Mouse (Mus musculus): ENCODE measurements around the gene Fcrl5.

The Fcrl5 gene

DNA sequence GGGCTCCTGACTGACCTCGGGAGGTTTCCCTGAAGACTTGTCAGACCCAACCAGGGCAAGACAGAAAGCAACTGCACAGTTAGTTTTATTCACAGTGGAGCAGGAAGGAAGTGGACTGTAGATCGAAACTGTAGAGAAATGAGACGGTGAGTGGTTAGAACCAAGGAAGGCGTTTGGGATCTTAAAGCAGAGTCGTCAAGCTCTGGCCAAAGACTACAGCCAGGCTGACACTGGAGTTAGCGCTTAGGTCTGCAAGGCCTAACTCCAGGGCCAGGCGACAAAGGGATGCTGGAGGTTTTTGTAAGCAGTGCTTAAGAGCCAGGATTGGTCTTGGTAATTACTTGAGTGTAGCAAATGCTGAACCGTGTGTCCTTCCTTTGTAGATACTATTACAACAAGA, 93.3 kb downstream of the Fcrl5 start:
- no peak for DNase-seq (ENCODE audit: low spot score)

DNA sequence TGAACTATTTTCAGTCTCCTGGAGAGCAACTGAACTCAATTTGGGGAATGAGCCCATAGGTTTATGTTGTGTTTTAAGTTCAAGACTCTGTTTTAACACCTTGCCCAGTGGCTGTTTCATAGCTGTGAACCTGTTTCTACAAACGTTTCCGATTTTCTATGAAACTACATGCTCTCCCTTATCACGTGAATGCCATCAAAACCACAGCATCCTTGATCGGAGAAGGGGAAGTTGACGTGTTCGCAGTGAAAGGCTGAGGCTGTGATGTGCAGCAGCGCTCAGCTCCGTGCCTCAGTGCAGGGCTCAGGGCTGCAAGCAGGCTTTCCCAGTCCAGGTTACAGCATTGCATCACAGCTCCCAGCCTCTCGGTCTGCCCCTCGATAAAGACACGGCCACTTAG, 94.0 kb downstream of the Fcrl5 start:
- DNase-seq (ENCODE audit: low spot score), result no peak

- DNase-seq (ENCODE audit: low spot score), result no peak
Measured at GRCm38 (mm10) chr3:87530234-87530633, 94.7 kb downstream of the Fcrl5 start.

DNA sequence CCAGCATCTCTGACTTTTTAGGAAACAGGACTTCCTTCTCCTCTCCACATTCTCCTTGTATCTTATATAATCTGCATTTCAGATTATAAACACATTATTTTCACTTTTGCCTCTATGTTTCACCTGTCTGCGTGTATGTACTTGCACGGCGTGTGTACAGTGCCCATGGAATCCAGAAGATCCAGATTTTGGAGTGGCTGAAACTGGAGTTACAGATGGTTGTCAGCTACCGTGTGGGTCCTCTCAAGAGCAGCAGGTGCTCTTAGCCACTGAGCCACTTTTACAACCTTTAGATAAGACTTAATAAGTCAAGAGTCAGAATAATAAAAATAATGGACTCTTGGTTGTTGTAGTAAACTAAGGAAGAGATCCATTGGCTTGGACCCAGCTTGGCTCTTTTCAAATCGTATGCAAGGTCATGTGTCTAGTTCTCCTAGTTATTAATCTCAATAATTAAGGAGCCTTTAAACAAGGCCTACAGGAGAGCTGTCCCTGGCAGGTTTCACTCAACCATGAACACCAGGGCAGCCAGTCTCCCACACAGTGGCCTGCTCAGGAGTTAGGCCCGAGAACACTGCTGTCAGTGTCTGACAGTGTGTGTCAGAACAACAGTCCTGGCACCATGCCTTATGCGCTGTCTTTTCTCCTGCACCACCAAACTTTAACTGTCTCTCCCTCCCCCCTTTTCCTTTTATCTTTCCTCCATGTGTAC, 98.2 kb downstream of the Fcrl5 start:
- no peak for DNase-seq (ENCODE audit: low spot score)

DNA sequence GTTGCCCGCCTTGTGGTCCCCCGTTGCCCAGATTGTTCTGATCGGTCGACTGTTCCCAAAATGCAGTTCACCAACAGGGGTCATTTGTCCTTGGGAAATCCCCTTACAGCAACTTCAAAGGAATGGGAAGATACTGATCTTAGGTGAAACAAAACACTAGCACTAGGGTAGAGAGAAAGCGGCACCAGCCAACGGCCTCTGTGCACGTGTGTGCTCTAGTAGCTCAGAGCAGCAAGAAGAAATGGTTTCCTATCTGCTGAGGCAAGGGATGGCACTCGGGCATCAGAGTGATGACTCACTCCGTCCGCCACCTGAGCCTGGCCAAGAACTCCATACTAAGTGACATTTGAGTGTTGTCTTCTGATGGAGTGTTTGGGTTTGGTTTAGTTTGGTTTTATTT, 102.5 kb downstream of the Fcrl5 start:
- DNase-seq (ENCODE audit: low spot score), result no peak

GRCm38 (mm10) chr3:87540028-87540675, 104.6 kb downstream of the Fcrl5 start:
- DNase-seq (ENCODE audit: low spot score), result no peak

DNA sequence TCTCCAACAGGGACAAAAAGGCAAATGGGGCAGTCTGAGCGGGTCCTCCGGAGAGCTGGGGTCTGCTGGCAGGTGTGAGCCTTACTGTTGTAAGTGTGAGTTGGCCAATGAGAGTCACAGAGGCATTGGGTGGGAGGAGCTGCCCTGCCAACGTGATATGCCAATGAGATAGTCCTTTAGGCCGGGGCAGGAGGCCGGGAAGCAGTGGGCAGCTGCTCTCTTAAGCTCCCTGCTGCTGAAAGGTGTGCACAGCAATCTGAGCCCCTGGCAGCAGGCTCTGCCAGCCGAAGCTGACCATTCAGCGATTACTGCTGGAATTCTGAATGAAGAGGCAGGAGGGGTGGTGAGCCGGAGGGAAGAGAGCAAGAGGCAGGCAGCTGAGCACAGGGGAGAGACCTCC, 105.1 kb downstream of the Fcrl5 start:
- DNase-seq (ENCODE audit: low spot score), result no peak

GRCm38 (mm10) chr3:87542481-87543215, 107.1 kb downstream of the Fcrl5 start:
- no peak for DNase-seq (ENCODE audit: low spot score)

GRCm38 (mm10) chr3:87545554-87545953, 110.0 kb downstream of the Fcrl5 start:
- DNase-seq (ENCODE audit: low spot score), result no peak

DNA sequence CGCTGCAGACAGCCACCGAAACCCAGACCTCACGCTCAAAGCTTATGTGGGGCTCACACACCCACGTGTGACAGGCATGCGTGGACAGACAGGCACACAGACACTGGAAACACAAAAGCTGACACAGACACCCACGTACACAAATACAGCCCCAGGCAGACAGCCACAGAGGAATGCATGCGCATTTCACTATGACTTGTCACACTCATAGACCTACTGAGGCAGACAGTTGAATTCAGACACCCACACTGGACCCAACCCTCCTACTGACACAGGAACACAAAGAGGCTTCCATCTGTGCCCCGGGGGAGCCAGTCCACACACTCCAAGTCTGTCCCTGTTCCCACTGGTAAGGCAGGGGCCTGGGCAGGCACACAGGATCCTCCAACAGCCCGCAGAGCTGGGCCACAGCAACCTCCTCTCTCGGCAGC, 110.7 kb downstream of the Fcrl5 start:
- DNase-seq (ENCODE audit: low spot score), result no peak

- DNase-seq (ENCODE audit: low spot score), result no peak
Measured at GRCm38 (mm10) chr3:87549908-87550307, 114.3 kb downstream of the Fcrl5 start.

Data from ovary, adult 18-20 months (tissue).